Mouse (Mus musculus): Measurements from ENCODE around the gene Cercam.

DNA sequence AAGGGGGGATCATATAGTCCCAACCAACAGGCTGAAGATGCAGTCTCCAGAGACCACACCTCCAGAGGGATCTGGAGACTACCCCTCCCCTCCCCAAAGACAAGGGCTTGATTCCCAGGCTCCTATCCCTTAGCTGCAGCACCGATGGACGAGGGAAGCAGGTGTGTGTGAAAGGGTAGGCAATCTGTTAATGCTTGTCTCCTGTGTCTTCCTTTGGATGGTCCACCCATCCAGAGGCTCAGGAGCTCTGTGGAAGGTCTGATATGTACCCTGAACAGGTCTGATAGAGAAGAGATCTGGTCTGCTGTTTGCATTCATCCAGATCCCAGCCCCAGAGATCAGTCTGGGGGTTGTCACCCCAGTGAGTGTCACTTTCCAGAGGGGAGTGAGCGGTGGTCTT is 22.1 kb upstream of the Cercam start:
- TF ChIP-seq CTCF (IDR thresholded peaks at IDR 0.05; ENCODE audit: borderline replicate concordance, insufficient read depth, low read depth, low read length) (no peak), POLR2A (IDR thresholded peaks at IDR 0.05; ENCODE audit: borderline replicate concordance, insufficient read depth, low read length) (no peak)

Measured in cerebellum, adult 2 months (tissue).